Mouse (Mus musculus) monocyte, adult 5-6 weeks (primary cell): ENCODE results near the gene Kri1. TPM values are rescaled to one million over a fixed set of nuclear protein-coding genes. Genes with fewer than 3 reads are reported as not detected.
A peak's percentile ranks its signal among the peaks of the same experiment; 100 is the strongest.
"Not testable (repeated sequence)": the region's sequence is repeated elsewhere in the genome, so short reads cannot be mapped to it uniquely, and the experiment has no call there.

ENCODE experiments used
- ATAC-seq: fragments of 153-309, 156-312 bp; replicated peaks from 2 replicates; pipeline ENCODE4 v1.8.0; 2017; ENCODE audit warnings: mild to moderate bottlenecking; ENCODE audit not compliant: low TSS enrichment, insufficient number of reproducible peaks, severe bottlenecking, poor library complexity, low FRiP score
- total RNA-seq: library from RNA; stranded (forward); fragments of 200-1000, 200-491, 200-594 nt; gene quantifications from 3 replicates; pipeline ENCODE4 v1.2.3, GENCODE M21; 2017

The Kri1 gene
- total RNA-seq, 1 experiment from 2014 or later = 120 TPM

DNA sequence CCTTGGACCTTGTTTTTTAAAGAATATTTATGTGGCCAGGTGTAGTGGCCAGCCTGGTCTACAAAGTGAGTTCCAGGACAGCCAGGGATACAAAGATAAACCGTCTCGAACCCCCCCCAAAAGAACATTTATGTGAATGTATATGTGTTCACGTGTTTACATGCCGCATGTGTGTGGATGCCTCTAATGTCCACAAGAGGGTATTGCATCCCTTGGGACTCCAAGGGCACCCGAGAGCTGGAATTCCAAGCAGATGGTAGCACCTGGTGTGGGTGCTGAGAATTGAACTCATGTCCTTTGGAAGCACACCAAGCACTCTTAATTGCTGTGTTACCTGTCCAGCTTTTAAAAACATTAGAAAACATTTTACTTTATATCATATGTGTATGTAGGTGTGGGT is 4.2 kb downstream of the Kri1 start:
- ATAC-seq = no peak

GRCm38 (mm10) chr9:21277776-21278175 is 10.0 kb downstream of the Kri1 start:
- no peak for ATAC-seq

DNA sequence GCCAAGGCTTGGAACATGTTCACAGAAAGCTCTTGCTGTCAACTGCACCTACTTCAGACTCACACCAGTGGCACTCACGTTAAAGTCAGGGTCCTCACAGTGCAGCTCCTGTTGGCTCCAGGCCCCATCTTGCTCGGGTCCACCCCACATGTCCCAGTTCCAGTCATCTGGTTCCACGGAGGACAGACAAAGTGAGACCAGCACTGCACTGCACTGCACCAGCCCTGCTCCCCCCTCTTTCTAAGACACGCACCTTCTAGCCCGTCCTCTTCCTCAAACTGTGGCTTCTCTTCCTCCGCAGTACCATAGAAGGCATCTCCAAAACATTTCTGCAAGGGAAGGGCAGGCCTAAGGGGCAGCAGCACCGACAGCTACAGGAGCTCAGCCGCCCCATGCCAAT is 11.5 kb downstream of the Kri1 start:
- no peak for ATAC-seq

- no peak for ATAC-seq
Measured at GRCm38 (mm10) chr9:21275727-21276126, 12.0 kb downstream of the Kri1 start.

- ATAC-seq = no peak
Measured at GRCm38 (mm10) chr9:21275013-21275710, 12.6 kb downstream of the Kri1 start.

GRCm38 (mm10) chr9:21274336-21274735 is 13.4 kb downstream of the Kri1 start:
- no peak for ATAC-seq

DNA sequence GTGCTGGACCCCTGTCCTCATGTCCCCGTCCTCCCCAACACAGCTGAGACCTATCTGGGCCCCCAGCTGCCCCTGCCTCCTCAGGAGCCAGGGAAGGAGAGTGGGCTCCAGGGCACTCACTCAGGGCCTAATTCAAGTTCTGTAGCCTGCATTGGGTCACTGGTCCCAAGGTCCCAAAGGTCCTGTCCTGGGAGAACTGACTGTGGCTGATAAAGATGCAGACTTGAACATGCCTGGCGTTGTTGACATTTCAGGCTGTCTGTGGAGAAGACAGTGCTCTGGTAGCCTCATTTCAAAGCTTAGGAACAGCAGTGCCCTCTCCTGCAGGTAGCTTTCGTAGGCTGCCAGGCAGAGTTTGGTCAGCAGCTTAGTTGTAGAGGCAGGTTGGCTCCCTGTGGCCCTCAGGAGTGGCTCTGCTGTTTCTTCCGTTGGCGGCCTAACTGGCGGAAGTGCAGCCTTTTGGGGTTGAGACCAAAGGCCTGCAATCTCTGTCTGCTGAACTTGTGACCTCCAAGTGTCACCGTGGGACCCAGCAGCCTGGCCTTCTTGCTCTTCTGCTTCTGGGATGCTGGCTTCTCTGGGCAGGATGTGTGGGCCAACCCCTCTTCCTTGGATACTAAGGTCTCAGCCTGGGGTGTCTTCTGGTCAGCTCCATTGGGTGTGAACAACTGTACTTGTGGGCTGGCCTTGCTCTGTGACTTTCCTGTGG is 14.1 kb downstream of the Kri1 start:
- no peak for ATAC-seq

- no peak for ATAC-seq
Measured at GRCm38 (mm10) chr9:21273094-21273493, 14.7 kb downstream of the Kri1 start.

GRCm38 (mm10) chr9:21272391-21272790 is 15.4 kb downstream of the Kri1 start:
- ATAC-seq = no peak

GRCm38 (mm10) chr9:21269590-21269989 is 18.2 kb downstream of the Kri1 start:
- ATAC-seq = not testable (repeated sequence)

- no peak for ATAC-seq
Measured at GRCm38 (mm10) chr9:21268305-21268704, 19.5 kb downstream of the Kri1 start.

- ATAC-seq = no peak
Measured at GRCm38 (mm10) chr9:21266889-21267288, 20.9 kb downstream of the Kri1 start.

DNA sequence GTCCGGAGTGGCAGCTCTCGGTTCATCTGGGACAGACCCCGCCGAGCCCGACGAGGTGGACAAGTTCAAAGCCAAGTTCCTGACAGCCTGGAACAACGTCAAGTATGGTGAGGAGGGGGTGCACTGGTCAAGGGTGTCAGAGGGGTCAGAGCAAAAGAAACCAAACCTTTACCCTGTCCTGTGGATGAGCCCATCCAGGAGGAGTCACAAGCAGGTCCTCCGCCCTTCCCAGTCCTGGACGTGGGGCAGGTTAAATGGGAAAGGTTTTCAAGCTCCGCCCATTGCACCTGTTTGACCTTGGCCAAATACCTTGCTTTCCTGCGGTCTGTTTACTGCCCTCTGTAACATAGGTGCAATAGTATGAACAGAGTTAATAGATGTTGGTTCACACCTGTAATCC is 22.2 kb downstream of the Kri1 start:
- no peak for ATAC-seq

- ATAC-seq = peak; percentile 85
Measured at GRCm38 (mm10) chr9:21265000-21265561, 22.7 kb downstream of the Kri1 start, which contains the start of gene Atg4d. Gene Atg4d, plus strand, starts transcription at chr9:21265293.

GRCm38 (mm10) chr9:21264272-21264999 is 23.3 kb downstream of the Kri1 start:
- ATAC-seq = no peak; the same call in 1 of the 2 replicates

DNA sequence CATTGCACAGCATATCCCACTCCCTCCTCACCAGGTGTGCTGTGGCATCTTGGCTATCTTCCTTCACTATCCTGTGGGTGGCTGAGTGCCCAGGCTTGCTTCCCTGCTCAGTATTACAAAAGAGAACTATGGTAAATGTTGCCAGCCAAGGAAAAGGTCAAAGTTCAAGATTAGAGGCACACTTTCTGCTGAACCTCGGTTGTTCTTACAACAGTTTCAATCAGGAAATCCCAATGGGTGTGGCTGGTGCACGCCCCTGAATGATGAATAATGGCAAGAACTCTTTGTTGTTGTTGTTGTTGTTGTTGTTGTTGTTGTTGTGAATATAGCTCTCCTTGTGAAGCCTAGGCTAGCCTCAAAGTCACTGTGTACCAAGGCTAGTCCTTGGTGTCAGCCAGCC is 25.9 kb downstream of the Kri1 start:
- ATAC-seq = peak; percentile 76

- ATAC-seq = no peak
Measured at GRCm38 (mm10) chr9:21260491-21261040, 27.2 kb downstream of the Kri1 start.

- not testable (repeated sequence) for ATAC-seq
Measured at GRCm38 (mm10) chr9:21256349-21256748, 31.4 kb downstream of the Kri1 start.

- no peak for ATAC-seq
Measured at GRCm38 (mm10) chr9:21254690-21255089, 33.1 kb downstream of the Kri1 start.
